Mouse (Mus musculus) liver, embryonic 14.5 days (tissue): ENCODE data around the gene Med13l. TPM values are rescaled to one million over a fixed set of nuclear protein-coding genes. Genes with fewer than 3 reads are reported as not detected.
A peak's percentile ranks its signal among the peaks of the same experiment; 100 is the strongest.

Experiments used
- ATAC-seq: fragments of 200-750 bp; cut with Nextera tagmentation; 2 replicates; pipeline ENCODE4 v1.8.0; 2017; ENCODE audit warnings: moderate number of reproducible peaks, mild to moderate bottlenecking, moderate library complexity; ENCODE audit not compliant: insufficient read depth
- DNase-seq, 3 experiments: peaks; one replicate each; pipeline ENCODE4 v3.0.0-alpha.2; 2012 to 2013; ENCODE audit warnings: low read depth in 3 of 3, low spot score in 3 of 3
- H3K27ac ChIP-seq: fragments of 300-500 bp; sonication (generic); 2 replicates; pipeline ENCODE4 v1.5.1; 2014; ENCODE audit warnings: moderate library complexity, mild to moderate bottlenecking, control low read depth, inconsistent platforms
- H3K27me3 ChIP-seq: fragments of 300-500 bp; sonication (generic); 2 replicates; pipeline ENCODE4 v1.6.1; 2014; ENCODE audit warnings: mild to moderate bottlenecking, low read length, moderate library complexity; ENCODE audit not compliant: control insufficient read depth, insufficient read depth
- H3K36me3 ChIP-seq: fragments of 300-500 bp; sonication (generic); replicated peaks from 2 replicates; pipeline ENCODE4 v1.6.1; 2014; ENCODE audit warnings: low read depth; ENCODE audit not compliant: control insufficient read depth, insufficient read depth
- H3K4me1 ChIP-seq, 2 experiments: fragments of 200-500 bp in 1 of 2; fragments of 300-500 bp in 1 of 2; sonication (generic) in 1 of 2; replicated peaks; 2 replicates each; pipeline ENCODE4 v1.6.1; 2012 to 2014; ENCODE audit warnings: antibody characterized with exemption in 1 of 2, inconsistent platforms in 1 of 2, low read length in 1 of 2; ENCODE audit not compliant: control insufficient read depth in 2 of 2, insufficient read depth in 2 of 2
- H3K4me2 ChIP-seq: fragments of 300-500 bp; sonication (generic); 2 replicates; pipeline ENCODE4 v1.6.1; 2014; ENCODE audit warnings: low read depth, mild to moderate bottlenecking, control low read depth, moderate library complexity
- H3K4me3 ChIP-seq, 2 experiments: fragments of 200-500 bp in 1 of 2; fragments of 300-500 bp in 1 of 2; sonication (generic) in 1 of 2; 2 replicates each; pipeline ENCODE4 v1.5.1; 2012 to 2014; ENCODE audit warnings: low read depth in 2 of 2, low read length in 2 of 2, mild to moderate bottlenecking in 2 of 2, control low read depth in 1 of 2, inconsistent platforms in 1 of 2, moderate library complexity in 1 of 2; ENCODE audit not compliant: insufficient read depth in 1 of 2
- H3K9ac ChIP-seq: fragments of 300-500 bp; sonication (generic); replicated peaks from 2 replicates; pipeline ENCODE4 v1.6.1; 2014; ENCODE audit warnings: mild to moderate bottlenecking, control low read depth, moderate library complexity
- H3K9me3 ChIP-seq: fragments of 300-500 bp; sonication (generic); 2 replicates; pipeline ENCODE4 v1.6.1; 2016; ENCODE audit warnings: low read length, mixed read lengths; ENCODE audit not compliant: control insufficient read depth
- CTCF ChIP-seq: IDR thresholded peaks from 2 replicates; pipeline ENCODE4 v1.5.1; 2016; ENCODE audit warnings: antibody characterized with exemption, low read depth, control low read depth
- EP300 ChIP-seq: IDR thresholded peaks from 2 replicates; pipeline ENCODE4 v1.6.1; 2016; ENCODE audit warnings: antibody characterized with exemption, low read depth
- WGBS: fragments of 180-500 bp; shearing (Covaris S2); extraction: QIAGEN DNeasy Blood & Tissue Kit; methylation state at CpG from one replicate; pipeline ENCODE4 v1.1.7; 2014; ENCODE audit not compliant: insufficient replicate concordance; 5-methylcytosine and 5-hydroxymethylcytosine counted together
- polyA plus RNA-seq, 2 experiments: library from polyadenylated mRNA; depleted of rRNA in 1 of 2; stranded (reverse) in 1 of 2; unstranded in 1 of 2; fragments of >200 nt; fragmentation: Nextera tagmentation in 1 of 2; extraction: Ambion mirVana in 1 of 2; gene quantifications; 2 replicates each; pipeline versions ENCODE4 v1.2.1 to v1.2.3; 2012 to 2014

Med13l gene
- polyA plus RNA-seq, 2 experiments = 6.4 to 9.9 TPM

DNA sequence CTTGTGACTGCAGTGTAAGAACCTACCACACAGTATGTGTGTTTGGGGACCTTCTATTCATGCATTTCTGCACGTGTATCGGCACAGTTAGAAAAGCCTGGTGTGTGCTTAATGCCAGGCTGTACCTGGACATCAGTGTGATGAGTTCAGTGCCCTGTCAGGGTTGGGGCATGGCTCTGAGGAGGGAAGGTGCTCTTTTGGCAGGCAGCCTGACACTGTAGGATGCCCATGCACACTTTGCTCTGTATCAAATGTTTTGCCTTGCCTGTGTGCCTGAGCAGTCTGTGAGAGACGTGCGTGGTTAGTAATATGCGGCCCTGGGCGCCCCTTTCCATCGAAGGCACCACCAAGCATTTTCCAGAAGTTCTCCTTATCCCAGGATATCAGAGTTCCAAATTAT, 136.6 kb downstream of the Med13l start:
- TF ChIP-seq EP300 (no peak), CTCF (no peak)
- peaks cover 0 to 11% of the 10 kb centered on the region in 2 experiments; a peak in 2 of 4 replicates for H3K4me1 ChIP-seq
- DNase-seq = no peak

DNA sequence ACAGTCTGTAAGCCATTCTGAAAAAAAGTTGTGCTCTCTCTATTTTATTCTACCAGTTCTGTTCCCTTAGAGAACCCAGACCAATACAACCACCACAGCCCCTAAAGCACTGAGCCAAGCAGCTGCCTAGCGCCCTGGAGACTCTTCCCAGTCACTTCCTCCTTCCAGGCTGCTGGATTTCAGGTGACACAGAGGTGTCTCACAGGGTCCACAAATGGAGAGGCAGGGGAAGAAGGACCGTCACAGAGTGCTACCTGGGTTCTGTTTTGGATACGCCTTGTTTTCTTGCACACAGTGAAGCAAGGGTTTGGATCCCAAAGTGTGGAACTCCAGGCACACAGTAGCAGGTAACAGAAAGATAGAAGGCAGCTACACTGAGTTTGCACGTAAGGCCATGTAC, 140.5 kb downstream of the Med13l start:
- H3K4me3 ChIP-seq = no peak overlapping the region
- ATAC-seq (no peak), DNase-seq (no peak)
- no peak overlapping the region for H3K4me2 ChIP-seq
- H3K9ac ChIP-seq = no peak overlapping the region
- H3K36me3 ChIP-seq = no peaks in the 10 kb centered on the region
- TF ChIP-seq EP300 (no peak), CTCF (no peak)
- H3K27ac ChIP-seq = no peak overlapping the region
- no peaks in the 10 kb centered on the region for H3K27me3 ChIP-seq
- H3K4me1 ChIP-seq = peaks cover 0 to 5% of the 10 kb centered on the region in 2 experiments; a peak in 2 of 4 replicates
- 85% methylated on average over 4 of the region's 4 CpGs for WGBS
- H3K9me3 ChIP-seq = no peaks in the 10 kb centered on the region

More for the DNA sequence above, 136.6 kb downstream of the Med13l start:
- Histone ChIP-seq H3K9me3 (no peaks in the 10 kb centered on the region), H3K9ac (no peak overlapping the region), H3K27ac (no peak overlapping the region), H3K4me3 (no peak overlapping the region), H3K4me2 (no peak overlapping the region), H3K27me3 (no peaks in the 10 kb centered on the region), H3K36me3 (no peaks in the 10 kb centered on the region)
- ATAC-seq = no peak
- 89% methylated on average over 7 of the region's 7 CpGs for WGBS

DNA sequence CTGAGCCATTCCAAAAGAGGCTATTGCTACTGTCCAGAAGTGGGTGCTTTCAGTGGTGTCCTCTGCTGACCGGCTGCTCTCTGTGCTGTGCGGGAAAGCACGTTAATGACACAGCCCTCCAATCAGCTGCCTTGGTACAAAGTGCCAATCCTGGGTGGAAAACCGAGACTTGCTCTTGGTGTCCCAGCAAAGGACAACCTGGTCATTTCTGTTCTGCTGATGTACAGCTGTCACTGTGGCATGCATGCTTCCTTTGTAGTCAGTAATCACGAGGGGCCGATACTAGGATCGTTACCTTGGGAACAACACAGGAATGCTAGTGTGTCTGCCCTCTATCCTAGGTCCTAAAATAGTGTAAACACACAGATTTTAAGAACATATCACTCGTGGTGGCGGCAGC, 142.2 kb downstream of the Med13l start:
- no peak for DNase-seq
- Histone ChIP-seq H3K4me2 (no peak overlapping the region), H3K36me3 (no peaks in the 10 kb centered on the region), H3K9ac (no peak overlapping the region), H3K27me3 (no peaks in the 10 kb centered on the region), H3K4me1 (no peaks in the 10 kb centered on the region), H3K4me3 (no peak overlapping the region), H3K9me3 (no peaks in the 10 kb centered on the region), H3K27ac (no peak overlapping the region)
- no peak for ATAC-seq
- WGBS = 73% methylated on average over 9 of the region's 9 CpGs
- TF ChIP-seq CTCF (no peak), EP300 (no peak)

DNA sequence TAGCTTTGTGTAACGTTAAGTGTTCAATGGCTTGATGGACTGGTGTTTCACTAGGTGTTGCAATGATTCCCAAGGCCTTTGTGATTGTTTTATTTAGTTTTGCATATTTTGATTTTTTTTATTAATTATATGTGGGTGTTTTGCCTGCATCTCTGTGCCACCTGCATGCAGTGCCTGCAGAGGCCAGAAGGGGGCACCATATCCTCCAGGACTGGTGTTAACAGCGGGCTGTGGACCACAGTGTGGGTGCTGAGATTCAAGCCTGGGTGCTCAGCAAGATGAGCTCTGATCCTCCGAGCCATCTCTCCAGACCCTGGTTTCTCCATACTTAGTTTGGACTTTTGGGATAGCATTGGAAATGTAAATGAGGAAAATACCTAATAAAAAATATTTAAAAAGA, 143.7 kb downstream of the Med13l start:
- TF ChIP-seq CTCF = peak; percentile 87
- no peak for TF ChIP-seq EP300
- no peaks in the 10 kb centered on the region for H3K4me1 ChIP-seq
- no peaks in the 10 kb centered on the region for H3K36me3 ChIP-seq
- H3K4me3 ChIP-seq = no peak overlapping the region
- H3K9ac ChIP-seq = no peak overlapping the region
- no peaks in the 10 kb centered on the region for H3K27me3 ChIP-seq
- 77% methylated on average over 3 of the region's 3 CpGs for WGBS
- no peak overlapping the region for H3K4me2 ChIP-seq
- no peak overlapping the region for H3K27ac ChIP-seq
- no peaks in the 10 kb centered on the region for H3K9me3 ChIP-seq
- no peak for ATAC-seq
- no peak for DNase-seq

DNA sequence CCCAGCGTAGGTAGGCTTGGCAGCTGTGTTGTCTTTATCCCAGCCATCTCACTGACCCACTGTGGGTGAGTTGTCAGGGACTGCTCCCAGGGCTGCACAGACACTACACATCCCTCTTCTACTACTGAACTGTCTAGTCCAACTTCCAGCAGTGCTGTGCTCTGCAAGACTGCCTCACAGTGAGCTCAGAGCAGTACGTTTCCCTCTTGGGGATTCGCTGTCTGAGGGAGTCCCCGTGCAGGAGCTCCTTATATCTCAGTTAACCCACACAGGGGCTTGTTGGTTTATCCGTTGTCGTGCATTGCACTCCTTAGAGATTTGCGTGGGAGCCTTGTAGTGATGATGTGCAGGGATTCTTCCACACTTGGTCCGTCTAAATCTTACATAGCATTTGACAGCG, 144.5 kb downstream of the Med13l start:
- no peak for ATAC-seq
- TF ChIP-seq CTCF (no peak), EP300 (no peak)
- no peaks in the 10 kb centered on the region for H3K27me3 ChIP-seq
- DNase-seq = no peak
- H3K4me2 ChIP-seq = no peak overlapping the region
- no peak overlapping the region for H3K9ac ChIP-seq
- no peaks in the 10 kb centered on the region for H3K4me1 ChIP-seq
- no peak overlapping the region for H3K4me3 ChIP-seq
- H3K27ac ChIP-seq = no peak overlapping the region
- H3K9me3 ChIP-seq = no peaks in the 10 kb centered on the region
- H3K36me3 ChIP-seq = no peaks in the 10 kb centered on the region
- 82% methylated on average over 9 of the region's 9 CpGs for WGBS

GRCm38 (mm10) chr5:118706009-118706408, 145.5 kb downstream of the Med13l start:
- no peak for ATAC-seq
- WGBS = 91% methylated on average over 6 of the region's 6 CpGs
- H3K4me1 ChIP-seq = no peaks in the 10 kb centered on the region
- DNase-seq = no peak
- H3K27ac ChIP-seq = no peak overlapping the region
- no peaks in the 10 kb centered on the region for H3K36me3 ChIP-seq
- H3K9me3 ChIP-seq = no peaks in the 10 kb centered on the region
- no peak overlapping the region for H3K9ac ChIP-seq
- H3K4me3 ChIP-seq = no peak overlapping the region
- H3K27me3 ChIP-seq = no peaks in the 10 kb centered on the region
- no peak overlapping the region for H3K4me2 ChIP-seq
- no peak for TF ChIP-seq CTCF
- TF ChIP-seq EP300 = no peak
